Comparison of ENCODE assay signal across 9 mouse cellular contexts in the genomic region with DNA sequence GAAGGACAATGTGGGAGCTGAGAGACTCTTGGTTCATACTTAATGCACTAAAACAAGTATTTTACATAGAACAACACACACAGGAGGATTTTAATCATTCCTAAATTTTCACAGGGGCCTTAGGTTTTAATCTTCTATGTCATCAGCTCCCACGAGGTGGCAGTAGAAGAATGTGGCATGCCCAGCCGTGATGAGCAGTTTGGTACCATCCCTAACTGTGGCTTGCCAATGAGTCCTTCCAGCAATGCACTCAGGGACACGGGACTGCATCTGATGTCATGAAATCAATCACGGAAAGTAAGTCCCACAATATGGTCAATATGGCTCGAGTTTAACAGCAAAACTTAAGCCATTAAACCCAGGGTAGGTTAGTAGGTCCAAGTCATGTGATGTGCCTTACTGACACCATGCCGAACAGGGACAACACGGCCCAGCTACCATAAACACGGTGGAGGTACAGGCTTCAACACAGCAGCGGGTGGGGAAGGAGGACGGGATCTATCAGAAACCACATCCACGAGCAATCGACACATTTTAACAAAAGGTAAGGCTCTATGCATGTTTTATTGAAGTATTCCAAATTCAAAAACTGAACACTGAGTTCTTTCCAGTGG.
DNase-seq lines count a peak whose midpoint lies in the region; ATAC-seq and TF ChIP-seq lines count a peak whose summit lies in the region.
"Had no signal": no experiment of that assay in that cellular context is flagged by ENCODE, and none has a peak within 500 bp of the region (broad histone marks: within the 10 kb centered on the region; RNA-seq: fewer than 3 reads in every experiment).

No protein-coding gene starts in this region.

- peak; percentile 7 for DNase-seq in spleen, adult 12 weeks (ENCODE audit: low spot score)
- DNase-seq in spleen, postnatal 4 days (ENCODE audit: low spot score in 2 of 2): no peak
- DNase-seq in hindbrain, embryonic 14.5 days (ENCODE audit: low spot score): peak; percentile 82
- peak; percentile 64 to 66 for DNase-seq in left cerebral cortex, adult 2 months (ENCODE audit: extremely low spot score in 1 of 2, low spot score in 2 of 2)
- peak; percentile 60 for DNase-seq in testis, postnatal 10 days (ENCODE audit: low spot score)

- 65% methylated on average over 12 of the region's 12 CpGs for WGBS in bone marrow, adult 2 months
- 73% methylated on average over 12 of the region's 12 CpGs for WGBS in hindbrain, embryonic 14.5 days
- WGBS in midbrain, embryonic 16.5 days: 67% methylated on average over 12 of the region's 12 CpGs

- ATAC-seq in erythroblast, adult 5-6 weeks (replicated peaks; ENCODE audit: low FRiP score, poor library complexity, severe bottlenecking): 0 out of 2 replicates have a peak, but pooled peaks have one; percentile 45
- ATAC-seq in hindbrain, embryonic 14.5 days (ENCODE audit: low FRiP score): peak; percentile 71; the same call in 1 of the 2 replicates
- peak; percentile 84 for ATAC-seq in midbrain, embryonic 16.5 days

- H3K4me3 ChIP-seq in bone marrow, adult 2 months (replicated peaks; ENCODE audit: control insufficient read depth, low read depth, low read length): no peak overlapping the region
- no peak overlapping the region for H3K4me3 ChIP-seq in hindbrain, embryonic 14.5 days (replicated peaks; ENCODE audit: low read length)
- no peak overlapping the region for H3K4me3 ChIP-seq in left cerebral cortex, adult 2 months
- no peak overlapping the region for H3K4me3 ChIP-seq in midbrain, embryonic 16.5 days (ENCODE audit: low read depth, low read length)
- H3K4me3 ChIP-seq: liver, embryonic 15.5 days had no signal

- no peaks in the 10 kb centered on the region for H3K27me3 ChIP-seq in hindbrain, embryonic 14.5 days (ENCODE audit: control insufficient read depth, insufficient read depth, low read length)
- no peaks in the 10 kb centered on the region for H3K27me3 ChIP-seq in midbrain, embryonic 16.5 days (ENCODE audit: control insufficient read depth, insufficient read depth, low read depth, low read length)
- H3K27me3 ChIP-seq: liver, embryonic 15.5 days had no signal

- H3K9me3 ChIP-seq in hindbrain, embryonic 14.5 days (ENCODE audit: control insufficient read depth, low read length): no peaks in the 10 kb centered on the region
- H3K9me3 ChIP-seq in midbrain, embryonic 16.5 days (replicated peaks; ENCODE audit: control insufficient read depth, low read length, poor library complexity, severe bottlenecking): no peaks in the 10 kb centered on the region
- H3K9me3 ChIP-seq: liver, embryonic 15.5 days had no signal

- TF ChIP-seq POLR2A in bone marrow, adult 2 months (IDR thresholded peaks at IDR 0.05; ENCODE audit: borderline replicate concordance, control insufficient read depth, low read depth, low read length): no peak

- peak; percentile 80 for TF ChIP-seq CTCF in bone marrow, adult 2 months (IDR thresholded peaks at IDR 0.05; ENCODE audit: control insufficient read depth, insufficient read depth, low read length)
- peak; percentile 82 for TF ChIP-seq CTCF in left cerebral cortex, adult 2 months (IDR thresholded peaks at IDR 0.05)

- H3K4me1 ChIP-seq in bone marrow, adult 2 months (ENCODE audit: control insufficient read depth, insufficient read depth, low read length): no peaks in the 10 kb centered on the region
- H3K4me1 ChIP-seq in hindbrain, embryonic 14.5 days (replicated peaks; ENCODE audit: control insufficient read depth, insufficient read depth, low read length): no peaks in the 10 kb centered on the region
- H3K4me1 ChIP-seq in midbrain, embryonic 16.5 days (ENCODE audit: control insufficient read depth, insufficient read depth, low read length): no peaks in the 10 kb centered on the region
- H3K4me1 ChIP-seq: liver, embryonic 15.5 days had no signal

- no peaks in the 10 kb centered on the region for H3K36me3 ChIP-seq in hindbrain, embryonic 14.5 days (replicated peaks; ENCODE audit: control insufficient read depth, insufficient read depth)
- H3K36me3 ChIP-seq in midbrain, embryonic 16.5 days (ENCODE audit: control insufficient read depth, insufficient read depth, low read length): no peaks in the 10 kb centered on the region
- H3K36me3 ChIP-seq: liver, embryonic 15.5 days had no signal

- H3K4me2 ChIP-seq in hindbrain, embryonic 14.5 days (replicated peaks): no peak overlapping the region
- H3K4me2 ChIP-seq in midbrain, embryonic 16.5 days (ENCODE audit: low read length): no peak overlapping the region
- H3K4me2 ChIP-seq: liver, embryonic 15.5 days had no signal

- H3K27ac ChIP-seq in bone marrow, adult 2 months (ENCODE audit: control insufficient read depth, insufficient read depth, low read depth, low read length, poor library complexity): no peak overlapping the region
- no peak overlapping the region for H3K27ac ChIP-seq in hindbrain, embryonic 14.5 days
- no peak overlapping the region for H3K27ac ChIP-seq in left cerebral cortex, adult 2 months
- H3K27ac ChIP-seq in midbrain, embryonic 16.5 days (ENCODE audit: low read length): no peak overlapping the region
- H3K27ac ChIP-seq: liver, embryonic 15.5 days had no signal

- intact Hi-C loops in left cerebral cortex, adult 2 months (cut with DNase I): loop anchor here (1.0 to 5.0 kb wide), 3 partner anchors 85 to 200 kb away; no protein-coding TSS in a partner anchor

- H3K9ac ChIP-seq in hindbrain, embryonic 14.5 days: no peak overlapping the region
- no peak overlapping the region for H3K9ac ChIP-seq in midbrain, embryonic 16.5 days (ENCODE audit: low read depth, low read length)
- H3K9ac ChIP-seq: liver, embryonic 15.5 days had no signal

Comparison
In these comparisons a context has a peak if more than half of its experiments do, and no peak if none do; other contexts are left out.
1. DNase-seq: peak in spleen, adult 12 weeks (single experiment), hindbrain, embryonic 14.5 days (single experiment), left cerebral cortex, adult 2 months (2 of 2) and testis, postnatal 10 days (single experiment); none in spleen, postnatal 4 days (0 of 2).
2. Peak in every context shown above with its lines, with median percentiles within 50 percentile points of each other: ATAC-seq.